Mouse (Mus musculus): ENCODE measurements at regions not wholly inside any gene's neighbourhood (a gene's known extent, or its start where the extent isn't known, plus 50 kb on each side); places are given as distances from the start of the nearest gene placed in this dataset.

DNA sequence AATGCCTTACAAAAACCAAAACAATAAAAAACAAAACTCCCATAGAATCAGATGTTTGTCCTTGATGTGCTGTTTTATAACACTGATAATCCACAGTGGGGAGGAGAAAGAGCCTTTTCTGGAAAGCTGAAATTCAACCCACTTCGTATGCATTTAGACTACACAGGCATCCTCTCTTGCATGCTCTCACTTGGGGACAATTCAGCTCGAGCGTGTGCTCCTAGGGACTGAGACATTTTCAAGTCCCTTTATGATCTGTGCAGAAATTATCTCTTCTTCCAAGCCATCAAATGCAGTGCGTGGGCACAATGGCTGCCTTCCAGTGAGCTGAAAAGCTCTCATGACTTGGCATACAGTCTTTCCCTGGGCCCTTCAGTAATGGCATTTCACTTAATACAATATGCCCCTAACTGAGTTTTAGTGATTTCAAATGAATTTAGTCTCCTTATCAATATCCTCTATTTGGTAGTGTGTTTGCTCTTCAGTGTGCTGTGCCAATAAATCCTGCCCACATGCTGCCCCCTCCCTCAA, 977.1 kb downstream of the 5730522E02Rik start:
- no peak for DNase-seq (ENCODE audit: low read depth in 3 of 3, low spot score in 3 of 3)
- Histone ChIP-seq H3K9me3 (ENCODE audit: control insufficient read depth, low read length) (no peaks in the 10 kb centered on the region), H3K9ac (replicated peaks) (no peak overlapping the region), H3K4me2 (ENCODE audit: low read depth) (no peak overlapping the region), H3K27me3 (ENCODE audit: control insufficient read depth, insufficient read depth, low read length) (no peaks in the 10 kb centered on the region), H3K4me1 (replicated peaks; ENCODE audit: control insufficient read depth in 2 of 2, insufficient read depth in 2 of 2, low read length in 1 of 2) (no peaks in the 10 kb centered on the region), H3K27ac (no peak overlapping the region), H3K36me3 (replicated peaks; ENCODE audit: control insufficient read depth, insufficient read depth, low read depth) (no peaks in the 10 kb centered on the region), H3K4me3 (ENCODE audit: insufficient read depth in 1 of 2, low read depth in 2 of 2, low read length in 2 of 2) (no peak overlapping the region)
- whole genome bisulfite sequencing (ENCODE audit: insufficient replicate concordance) = 44% methylated on average over 4 of the region's 4 CpGs
- TF ChIP-seq EP300 (IDR thresholded peaks at IDR 0.05; ENCODE audit: low read depth) = no peak
- TF ChIP-seq CTCF (IDR thresholded peaks at IDR 0.05; ENCODE audit: low read depth) = no peak
- no peak for ATAC-seq (ENCODE audit: insufficient read depth)

Data from liver, embryonic 14.5 days (tissue).